Mouse (Mus musculus) ES-E14 (cell line): ENCODE results near the gene Ly6g6c. TPM values are rescaled to one million over a fixed set of nuclear protein-coding genes. Genes with fewer than 3 reads are reported as not detected.

Experiments
- DNase-seq: peaks from one replicate; pipeline ENCODE4 v3.0.0-alpha.2; 2013; ENCODE audit warnings: low read depth, low spot score
- H3K27ac ChIP-seq: 2 replicates; pipeline ENCODE4 v1.5.1; 2012; ENCODE audit warnings: low read depth, mild to moderate bottlenecking, low read length, moderate library complexity, mixed read lengths; ENCODE audit not compliant: poor library complexity, insufficient read depth, severe bottlenecking
- H3K36me3 ChIP-seq: 2 replicates; pipeline ENCODE4 v1.6.1; 2012; ENCODE audit warnings: mild to moderate bottlenecking, low read length, moderate library complexity, mixed read lengths; ENCODE audit not compliant: control insufficient read depth, poor library complexity, insufficient read depth, severe bottlenecking
- H3K4me1 ChIP-seq, 2 experiments: fragments of 150-350 bp in 1 of 2; sonication (generic) in 1 of 2; 2 replicates each; pipeline ENCODE4 v1.6.1; 2012; ENCODE audit warnings: low read length in 2 of 2, mild to moderate bottlenecking in 1 of 2, mixed read lengths in 1 of 2; ENCODE audit not compliant: control insufficient read depth in 2 of 2, insufficient read depth in 2 of 2, poor library complexity in 1 of 2
- H3K4me3 ChIP-seq, 2 experiments: fragments of 150-350 bp in 1 of 2; sonication (generic) in 1 of 2; 2 replicates each; pipeline ENCODE4 v1.5.1; 2012; ENCODE audit warnings: low read length in 2 of 2, low read depth in 1 of 2, mild to moderate bottlenecking in 1 of 2, mixed read lengths in 1 of 2; ENCODE audit not compliant: insufficient read depth in 1 of 2, poor library complexity in 1 of 2, severe bottlenecking in 1 of 2
- H3K9ac ChIP-seq: 2 replicates; pipeline ENCODE4 v1.6.1; 2012; ENCODE audit warnings: low read depth, mild to moderate bottlenecking, low read length, mixed read lengths; ENCODE audit not compliant: poor library complexity, insufficient read depth, severe bottlenecking
- H3K9me3 ChIP-seq: fragments of 150-350 bp; sonication (generic); 2 replicates; pipeline ENCODE4 v1.6.1; 2012; ENCODE audit warnings: low read depth, mild to moderate bottlenecking, low read length; ENCODE audit not compliant: control insufficient read depth, insufficient read depth
- CHD2 ChIP-seq: IDR thresholded peaks from 2 replicates; pipeline ENCODE4 v1.6.1; 2014; ENCODE audit warnings: mild to moderate bottlenecking, low read depth, low read length, inconsistent platforms
- HCFC1 ChIP-seq: IDR thresholded peaks from 2 replicates; pipeline ENCODE4 v1.6.1; 2012; ENCODE audit warnings: low read length, inconsistent platforms, borderline replicate concordance; ENCODE audit not compliant: insufficient read depth
- MAFK ChIP-seq: IDR thresholded peaks from 2 replicates; pipeline ENCODE4 v1.6.1; 2014; ENCODE audit warnings: mild to moderate bottlenecking, low read depth, low read length, inconsistent platforms; ENCODE audit not compliant: insufficient read depth
- ZC3H11A ChIP-seq: IDR thresholded peaks from 2 replicates; pipeline ENCODE4 v1.6.1; 2012; ENCODE audit warnings: low read depth, mild to moderate bottlenecking, inconsistent platforms, low read length, borderline replicate concordance
- ZNF384 ChIP-seq: IDR thresholded peaks from 2 replicates; pipeline ENCODE4 v1.6.1; 2012; ENCODE audit warnings: low read depth, low read length, inconsistent platforms
- in situ Hi-C, 2 experiments: fragments of 600-800 bp; cut with MboI; formaldehyde crosslinking; loops; one replicate each; pipeline ENCODE4 v1.15.1; 2025; ENCODE audit warnings: low sequenced_read_pairs in 2 of 2, inconsistent platforms in 1 of 2; ENCODE audit not compliant: unreplicated experiment in 2 of 2
- total RNA-seq: library from RNA; depleted of rRNA; stranded (reverse); fragments of 300-350 nt; gene quantifications from 2 replicates; pipeline ENCODE4 v1.2.3, GENCODE M21; 2012

The Ly6g6c gene
- total RNA-seq, 1 experiment: not detected

DNA sequence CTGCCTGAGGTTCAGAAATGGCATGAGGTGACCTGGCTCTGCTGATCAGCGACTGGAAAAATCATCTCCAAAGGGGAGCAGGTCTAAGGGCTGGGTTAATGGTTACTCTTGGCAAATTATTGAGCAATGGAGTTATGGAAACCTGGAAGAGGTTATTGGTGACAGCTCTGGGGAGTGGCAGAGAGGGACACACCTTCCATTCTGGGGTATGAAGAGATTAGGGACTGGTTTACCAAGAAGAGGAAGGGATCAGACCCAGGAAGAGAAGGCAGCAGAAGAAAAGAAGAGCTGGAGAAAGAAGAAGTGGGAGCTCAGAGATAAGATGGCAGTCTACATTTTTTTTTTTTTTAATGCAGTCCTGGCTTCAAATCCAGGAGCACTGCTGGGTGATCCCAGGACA, 17.5 kb upstream of the Ly6g6c start:
- TF ChIP-seq MAFK (no peak), HCFC1 (no peak), ZC3H11A (no peak)
- no peak for DNase-seq
- Histone ChIP-seq H3K4me1 (peaks cover 0 to 24% of the 10 kb centered on the region in 2 experiments), H3K9me3 (no peaks in the 10 kb centered on the region), H3K9ac (no peak overlapping the region), H3K4me3 (no peak overlapping the region), H3K27ac (no peak overlapping the region), H3K36me3 (peaks cover 5% of the 10 kb centered on the region; the same call in 1 of the 2 replicates)
- in situ Hi-C loops: no loop called here

GRCm38 (mm10) chr17:35048149-35048931, 16.8 kb upstream of the Ly6g6c start:
- H3K4me3 ChIP-seq: no peak overlapping the region
- H3K4me1 ChIP-seq: peaks cover 0 to 28% of the 10 kb centered on the region in 2 experiments
- in situ Hi-C loops: no loop called here
- no peak for TF ChIP-seq MAFK
- no peak for TF ChIP-seq ZNF384
- TF ChIP-seq CHD2: no peak
- peaks cover 9% of the 10 kb centered on the region for H3K36me3 ChIP-seq
- no peak for DNase-seq
- H3K9me3 ChIP-seq: no peaks in the 10 kb centered on the region
- H3K27ac ChIP-seq: no peak overlapping the region
- no peak overlapping the region for H3K9ac ChIP-seq

DNA sequence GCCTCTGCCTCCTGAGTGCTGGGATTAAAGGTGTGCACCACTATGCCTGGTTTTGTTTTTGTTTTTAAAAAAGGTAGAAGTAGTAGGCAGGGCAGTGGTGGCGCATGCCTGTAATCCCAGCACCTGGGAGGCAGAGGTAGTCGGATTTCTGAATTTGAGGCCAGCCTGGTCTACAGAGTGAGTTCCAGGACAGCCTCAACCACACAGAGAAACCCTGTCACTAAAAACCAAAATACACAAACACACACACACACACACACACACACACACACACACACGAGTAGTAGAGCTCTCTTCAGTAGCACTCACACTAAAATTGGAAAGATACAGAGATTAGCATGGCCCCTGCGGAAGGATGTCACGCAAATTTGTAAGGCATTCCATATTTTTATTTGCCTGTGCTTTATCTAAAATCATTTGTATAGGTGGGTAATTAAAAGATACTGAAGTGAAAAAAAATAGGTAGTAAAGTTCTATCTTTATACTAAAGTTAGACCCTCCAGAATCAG, 16.2 kb upstream of the Ly6g6c start:
- in situ Hi-C loops: no loop called here
- H3K9ac ChIP-seq: no peak overlapping the region; the same call in 1 of the 2 replicates
- no peak for DNase-seq
- no peak overlapping the region for H3K27ac ChIP-seq
- no peak overlapping the region for H3K4me3 ChIP-seq
- no peaks in the 10 kb centered on the region for H3K9me3 ChIP-seq
- peaks cover 0 to 28% of the 10 kb centered on the region in 2 experiments for H3K4me1 ChIP-seq
- TF ChIP-seq ZC3H11A (no peak), HCFC1 (no peak), ZNF384 (no peak), MAFK (no peak), CHD2 (no peak)
- peaks cover 12% of the 10 kb centered on the region for H3K36me3 ChIP-seq

- Histone ChIP-seq H3K9ac (peak within 1 kb of the TSS; percentile 81), H3K27ac (peak within 1 kb of the TSS; percentile 45), H3K4me1 (peaks cover 0 to 28% of the 10 kb centered on the region in 2 experiments), H3K4me3 (peak within 1 kb of the TSS; percentile 78 to 79), H3K9me3 (no peaks in the 10 kb centered on the region), H3K36me3 (peaks cover 17% of the 10 kb centered on the region)
- in situ Hi-C loops: no loop called here
- DNase-seq: no peak
- TF ChIP-seq MAFK (no peak), CHD2 (no peak), ZNF384 (no peak), ZC3H11A (no peak), HCFC1 (no peak)
Measured at GRCm38 (mm10) chr17:35049561-35050016, 15.6 kb upstream of the Ly6g6c start, which contains the start of gene Clic1. TSS of gene Clic1 (plus strand) at chr17:35049966.
